Mouse (Mus musculus) embryonic facial prominence, embryonic 15.5 days (tissue): ENCODE measurements around the gene Hipk1. TPM values are rescaled to one million over a fixed set of nuclear protein-coding genes. Genes with fewer than 3 reads are reported as not detected.
A peak's percentile ranks its signal among the peaks of the same experiment; 100 is the strongest.
"Not testable (repeated sequence)": the region's sequence is repeated elsewhere in the genome, so short reads cannot be mapped to it uniquely, and the experiment has no call there.

Source experiments
- ATAC-seq: fragments of 200-750 bp; cut with Nextera tagmentation; 2 replicates; pipeline ENCODE4 v1.8.0; 2017; ENCODE audit warnings: low read depth, moderate TSS enrichment; ENCODE audit not compliant: insufficient number of reproducible peaks, low FRiP score, low TSS enrichment
- H3K27ac ChIP-seq: fragments of 300-500 bp; sonication (generic); replicated peaks from 2 replicates; pipeline ENCODE4 v1.5.1; 2015; ENCODE audit warnings: mild to moderate bottlenecking, inconsistent platforms
- H3K27me3 ChIP-seq: fragments of 300-500 bp; sonication (generic); 2 replicates; pipeline ENCODE4 v1.6.1; 2015; ENCODE audit warnings: inconsistent platforms
- H3K36me3 ChIP-seq: fragments of 300-500 bp; sonication (generic); 2 replicates; pipeline ENCODE4 v1.6.1; 2015; ENCODE audit warnings: mild to moderate bottlenecking, inconsistent platforms
- H3K4me1 ChIP-seq: fragments of 300-500 bp; sonication (generic); 2 replicates; pipeline ENCODE4 v1.6.1; 2015; ENCODE audit warnings: inconsistent platforms
- H3K4me2 ChIP-seq: fragments of 300-500 bp; sonication (generic); replicated peaks from 2 replicates; pipeline ENCODE4 v1.6.1; 2015; ENCODE audit warnings: mild to moderate bottlenecking, inconsistent platforms
- H3K4me3 ChIP-seq: fragments of 300-500 bp; sonication (generic); replicated peaks from 2 replicates; pipeline ENCODE4 v1.5.1; 2015; ENCODE audit warnings: mild to moderate bottlenecking, inconsistent platforms
- H3K9ac ChIP-seq: fragments of 300-500 bp; sonication (generic); 2 replicates; pipeline ENCODE4 v1.6.1; 2015; ENCODE audit warnings: inconsistent platforms
- H3K9me3 ChIP-seq: fragments of 300-500 bp; sonication (generic); replicated peaks from 2 replicates; pipeline ENCODE4 v1.6.1; 2016; ENCODE audit warnings: inconsistent platforms
- WGBS: fragments of 180-500 bp; shearing (Covaris S2); methylation state at CpG from one replicate; pipeline ENCODE4 v1.1.7; 2015; 5-methylcytosine and 5-hydroxymethylcytosine counted together
- polyA plus RNA-seq: library from polyadenylated mRNA; unstranded; fragments of >200 nt; fragmentation: Nextera tagmentation; extraction: Ambion mirVana; gene quantifications from 2 replicates; pipeline ENCODE4 v1.2.1, GENCODE M21; 2015

The Hipk1 gene
- polyA plus RNA-seq, 1 experiment from 2014 or later: 12.4 TPM

- H3K4me1 ChIP-seq: peaks cover 22% of the 10 kb centered on the region
- not testable (repeated sequence) for H3K27me3 ChIP-seq, H3K9me3 ChIP-seq, H3K27ac ChIP-seq, H3K36me3 ChIP-seq, H3K9ac ChIP-seq, ATAC-seq
- H3K4me3 ChIP-seq: peak overlapping the region; percentile 90; the same call in 1 of the 2 replicates
- 80% methylated on average over 5 of the region's 5 CpGs for WGBS
- peak overlapping the region; percentile 66; the same call in 1 of the 2 replicates for H3K4me2 ChIP-seq
These were observed 696 bp upstream of the Hipk1 start for GRCm38 (mm10) chr3:103792111-103792406.

- Histone ChIP-seq H3K4me2 (peak overlapping the region; percentile 66), H3K36me3 (no peaks in the 10 kb centered on the region), H3K4me3 (peak overlapping the region; percentile 90), H3K9ac (peak overlapping the region; percentile 75), H3K4me1 (peaks cover 22% of the 10 kb centered on the region), H3K27ac (peak overlapping the region; percentile 87), H3K9me3 (no peaks in the 10 kb centered on the region), H3K27me3 (no peaks in the 10 kb centered on the region)
- peak; percentile 77 for ATAC-seq
- WGBS: under 1% methylated on average over 49 of the region's 61 CpGs
These were observed 817 bp downstream of the Hipk1 start for GRCm38 (mm10) chr3:103790346-103791145.

GRCm38 (mm10) chr3:103789891-103790345, 1.4 kb downstream of the Hipk1 start:
- H3K27ac ChIP-seq: peak overlapping the region; percentile 87
- no peaks in the 10 kb centered on the region for H3K36me3 ChIP-seq
- peak overlapping the region; percentile 90 for H3K4me3 ChIP-seq
- H3K4me1 ChIP-seq: peaks cover 22% of the 10 kb centered on the region
- 2% methylated on average over 14 of the region's 14 CpGs for WGBS
- ATAC-seq: no peak
- no peaks in the 10 kb centered on the region for H3K27me3 ChIP-seq
- H3K9me3 ChIP-seq: no peaks in the 10 kb centered on the region
- H3K4me2 ChIP-seq: peak overlapping the region; percentile 66
- peak overlapping the region; percentile 75 for H3K9ac ChIP-seq

GRCm38 (mm10) chr3:103789096-103789495, 2.3 kb downstream of the Hipk1 start:
- peak overlapping the region; percentile 66; the same call in 1 of the 2 replicates for H3K4me2 ChIP-seq
- no peaks in the 10 kb centered on the region for H3K27me3 ChIP-seq
- H3K36me3 ChIP-seq: no peaks in the 10 kb centered on the region
- ATAC-seq: no peak
- no peaks in the 10 kb centered on the region for H3K9me3 ChIP-seq
- H3K27ac ChIP-seq: no peak overlapping the region; the same call in 1 of the 2 replicates
- peak overlapping the region; percentile 90; the same call in 1 of the 2 replicates for H3K4me3 ChIP-seq
- no peak overlapping the region for H3K9ac ChIP-seq
- WGBS: 64% methylated on average over 7 of the region's 7 CpGs
- peaks cover 22% of the 10 kb centered on the region for H3K4me1 ChIP-seq

GRCm38 (mm10) chr3:103787225-103787624, 4.1 kb downstream of the Hipk1 start:
- Histone ChIP-seq H3K27me3 (no peaks in the 10 kb centered on the region), H3K36me3 (no peaks in the 10 kb centered on the region), H3K9ac (no peak overlapping the region), H3K4me1 (peaks cover 22% of the 10 kb centered on the region), H3K4me3 (no peak overlapping the region), H3K4me2 (0 out of 2 replicates have a peak overlapping the region, but pooled peaks have one; percentile 6), H3K27ac (no peak overlapping the region), H3K9me3 (no peaks in the 10 kb centered on the region)
- WGBS: 54% methylated on average over 7 of the region's 7 CpGs
- no peak for ATAC-seq

GRCm38 (mm10) chr3:103782844-103783609, 8.3 kb downstream of the Hipk1 start:
- WGBS: 79% methylated on average over 4 of the region's 4 CpGs

GRCm38 (mm10) chr3:103780777-103781176, 10.6 kb downstream of the Hipk1 start:
- Histone ChIP-seq H3K36me3 (peaks cover 13% of the 10 kb centered on the region), H3K4me2 (no peak overlapping the region), H3K27ac (no peak overlapping the region), H3K9ac (no peak overlapping the region), H3K9me3 (no peaks in the 10 kb centered on the region), H3K27me3 (no peaks in the 10 kb centered on the region), H3K4me3 (no peak overlapping the region), H3K4me1 (no peaks in the 10 kb centered on the region)
- no peak for ATAC-seq
- WGBS: 75% methylated on average over 5 of the region's 5 CpGs

More at GRCm38 (mm10) chr3:103782844-103783609, 8.3 kb downstream of the Hipk1 start:
- Histone ChIP-seq H3K4me3 (no peak overlapping the region), H3K9ac (no peak overlapping the region), H3K36me3 (peaks cover under 1% of the 10 kb centered on the region; the same call in 1 of the 2 replicates), H3K27ac (no peak overlapping the region), H3K9me3 (no peaks in the 10 kb centered on the region), H3K4me1 (peaks cover 4% of the 10 kb centered on the region; the same call in 1 of the 2 replicates), H3K27me3 (no peaks in the 10 kb centered on the region), H3K4me2 (no peak overlapping the region)
- ATAC-seq: no peak

GRCm38 (mm10) chr3:103780271-103780670, 11.1 kb downstream of the Hipk1 start:
- Histone ChIP-seq H3K9ac (no peak overlapping the region), H3K27me3 (no peaks in the 10 kb centered on the region), H3K4me2 (no peak overlapping the region), H3K4me3 (no peak overlapping the region), H3K9me3 (no peaks in the 10 kb centered on the region), H3K36me3 (peaks cover 13% of the 10 kb centered on the region), H3K4me1 (no peaks in the 10 kb centered on the region), H3K27ac (no peak overlapping the region)
- no peak for ATAC-seq
- WGBS: 90% methylated on average over 3 of the region's 3 CpGs

GRCm38 (mm10) chr3:103779183-103779582, 12.2 kb downstream of the Hipk1 start:
- no peak overlapping the region for H3K4me2 ChIP-seq
- H3K4me3 ChIP-seq: no peak overlapping the region
- no peak overlapping the region for H3K27ac ChIP-seq
- no peaks in the 10 kb centered on the region for H3K4me1 ChIP-seq
- H3K36me3 ChIP-seq: peaks cover 13% of the 10 kb centered on the region
- no peaks in the 10 kb centered on the region for H3K27me3 ChIP-seq
- no peak for ATAC-seq
- WGBS: 83% methylated on average over 7 of the region's 7 CpGs
- H3K9ac ChIP-seq: no peak overlapping the region
- no peaks in the 10 kb centered on the region for H3K9me3 ChIP-seq

- H3K27me3 ChIP-seq: no peaks in the 10 kb centered on the region
- H3K36me3 ChIP-seq: peaks cover 13% of the 10 kb centered on the region
- 76% methylated on average over 6 of the region's 6 CpGs for WGBS
- H3K4me1 ChIP-seq: no peaks in the 10 kb centered on the region
- no peaks in the 10 kb centered on the region for H3K9me3 ChIP-seq
- H3K4me2 ChIP-seq: no peak overlapping the region
- ATAC-seq: no peak
- H3K9ac ChIP-seq: no peak overlapping the region
- H3K27ac ChIP-seq: no peak overlapping the region
- H3K4me3 ChIP-seq: no peak overlapping the region
These were observed 12.7 kb downstream of the Hipk1 start for GRCm38 (mm10) chr3:103778660-103779059.

- peaks cover 15% of the 10 kb centered on the region for H3K36me3 ChIP-seq
- no peak overlapping the region for H3K4me3 ChIP-seq
- no peak for ATAC-seq
- no peak overlapping the region for H3K9ac ChIP-seq
- no peak overlapping the region for H3K4me2 ChIP-seq
- H3K9me3 ChIP-seq: no peaks in the 10 kb centered on the region
- 86% methylated on average over 11 of the region's 11 CpGs for WGBS
- no peaks in the 10 kb centered on the region for H3K27me3 ChIP-seq
- no peaks in the 10 kb centered on the region for H3K4me1 ChIP-seq
- H3K27ac ChIP-seq: no peak overlapping the region
These were observed 13.4 kb downstream of the Hipk1 start for GRCm38 (mm10) chr3:103777940-103778339.
